Mouse (Mus musculus) embryo, embryonic 11 days (tissue): Measurements from ENCODE around the gene AF067061.
A peak's percentile ranks its signal among the peaks of the same experiment; 100 is the strongest.
"Not testable (repeated sequence)": the region's sequence is repeated elsewhere in the genome, so short reads cannot be mapped to it uniquely, and the experiment has no call there.

Experiments used
- DNase-seq: peaks from one replicate; pipeline ENCODE4 v3.0.0-alpha.2; 2015

The AF067061 gene

GRCm38 (mm10) chr13:120262870-120263269 is at the start of gene AF067061:
Gene AF067061, plus strand, starts transcription at chr13:120263114.
- not testable (repeated sequence) for DNase-seq

- DNase-seq = not testable (repeated sequence)
Measured at GRCm38 (mm10) chr13:120215847-120216246, 47.1 kb upstream of the AF067061 start, which contains the start of gene Gm21762. Gene Gm21762, minus strand, starts transcription at chr13:120215947.

- DNase-seq = not testable (repeated sequence)
Measured at GRCm38 (mm10) chr13:120220922-120221321, 42.0 kb upstream of the AF067061 start.

- not testable (repeated sequence) for DNase-seq
Measured at GRCm38 (mm10) chr13:120223012-120223659, 39.8 kb upstream of the AF067061 start.

GRCm38 (mm10) chr13:120231798-120232197 is 31.1 kb upstream of the AF067061 start:
- DNase-seq = not testable (repeated sequence)

DNA sequence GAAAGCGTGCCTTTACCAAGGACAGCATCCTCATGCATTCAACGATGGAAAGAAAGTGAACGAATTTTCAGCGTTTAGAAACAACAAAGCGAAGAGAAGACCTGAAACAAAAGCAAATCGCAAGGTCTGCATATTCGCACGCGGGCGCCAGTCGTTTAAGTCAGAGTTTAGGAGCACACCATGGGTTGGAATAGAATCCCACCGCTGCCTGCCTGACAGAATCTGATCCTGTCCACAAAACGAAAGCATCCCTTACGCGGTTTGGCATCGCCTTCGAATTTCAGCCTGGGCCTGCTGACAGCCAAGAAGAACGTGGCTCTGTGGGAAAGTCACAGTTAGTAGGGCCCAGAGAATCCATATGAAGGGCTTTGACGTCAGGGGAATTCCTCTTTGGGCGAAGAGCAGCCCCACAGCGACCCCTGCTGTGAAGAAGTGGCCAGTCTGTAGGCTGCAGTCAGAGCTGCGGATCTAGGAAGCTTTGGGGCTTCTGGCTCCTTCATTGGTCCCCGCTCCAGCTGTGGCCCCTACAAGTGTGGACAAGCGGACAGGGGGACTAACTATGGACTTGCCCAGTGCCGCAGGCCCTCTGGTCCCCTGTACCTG is 30.4 kb upstream of the AF067061 start:
- not testable (repeated sequence) for DNase-seq

DNA sequence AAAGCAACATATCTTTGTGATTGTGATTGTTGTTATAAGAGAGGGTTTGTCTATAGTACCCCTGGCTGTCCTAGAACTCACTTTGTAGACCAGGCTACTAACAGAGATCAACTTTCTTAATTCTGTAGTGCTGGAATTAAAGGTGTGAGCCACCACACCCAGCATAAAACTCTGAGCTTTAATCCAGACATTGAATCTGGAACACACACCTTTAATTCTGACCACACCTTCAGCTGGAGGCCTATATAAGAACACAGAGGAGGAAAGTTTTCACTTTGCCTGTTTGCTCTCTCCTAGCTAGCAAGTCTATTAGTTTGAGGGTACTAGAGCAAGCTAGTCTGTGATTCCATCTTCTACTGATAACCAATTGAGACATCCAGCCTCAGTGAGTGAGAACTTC is 24.1 kb upstream of the AF067061 start, which contains the start of gene Gm21731:
Gene Gm21731 (plus strand): TSS at position 301 of the 400 bp plus-strand sequence.
- not testable (repeated sequence) for DNase-seq

- not testable (repeated sequence) for DNase-seq
Measured at GRCm38 (mm10) chr13:120251208-120251924, 11.5 kb upstream of the AF067061 start.

- not testable (repeated sequence) for DNase-seq
Measured at GRCm38 (mm10) chr13:120258817-120259658, 3.9 kb upstream of the AF067061 start.

DNA sequence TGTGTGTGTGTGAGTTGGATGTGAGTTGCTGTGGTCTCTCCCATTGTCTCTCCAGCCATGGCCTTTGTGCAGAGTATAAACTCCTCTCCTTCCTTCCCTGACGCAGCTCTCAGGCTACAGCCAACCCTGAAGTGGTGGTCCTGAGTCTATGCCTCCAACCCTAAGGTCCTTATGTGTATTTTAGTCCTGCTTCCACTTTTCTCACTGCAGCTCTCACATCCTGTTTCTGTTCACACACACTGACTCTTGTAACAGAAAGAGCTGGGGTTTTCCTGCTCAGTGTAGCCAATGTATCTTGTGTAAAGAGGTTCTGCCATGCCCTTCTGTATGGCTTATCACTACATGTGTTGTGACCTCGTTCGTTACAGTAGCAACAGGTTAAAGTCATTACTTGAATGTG is 3.2 kb upstream of the AF067061 start:
- DNase-seq = not testable (repeated sequence)

- not testable (repeated sequence) for DNase-seq
Measured at GRCm38 (mm10) chr13:120277837-120278236, 14.9 kb downstream of the AF067061 start.

DNA sequence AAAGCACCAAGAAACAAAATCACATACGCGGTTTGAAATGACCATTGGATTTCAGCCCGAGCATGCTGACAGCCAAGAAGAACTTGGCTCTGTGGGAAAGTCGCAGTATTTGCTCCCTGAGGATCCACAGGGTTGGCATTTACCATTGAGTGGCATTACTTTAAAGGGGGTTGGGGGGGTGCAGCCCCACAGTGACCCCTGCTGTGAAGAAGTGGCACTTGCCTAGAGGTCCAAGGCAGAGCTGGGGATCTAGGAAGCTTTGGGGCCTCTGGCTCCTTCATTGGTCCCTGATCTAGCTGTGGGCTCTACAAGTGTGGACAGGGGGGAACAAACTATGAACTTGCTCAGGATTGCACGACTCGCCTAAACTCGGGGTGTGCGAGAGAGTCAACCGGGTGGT is 15.9 kb downstream of the AF067061 start:
- DNase-seq = no peak

DNA sequence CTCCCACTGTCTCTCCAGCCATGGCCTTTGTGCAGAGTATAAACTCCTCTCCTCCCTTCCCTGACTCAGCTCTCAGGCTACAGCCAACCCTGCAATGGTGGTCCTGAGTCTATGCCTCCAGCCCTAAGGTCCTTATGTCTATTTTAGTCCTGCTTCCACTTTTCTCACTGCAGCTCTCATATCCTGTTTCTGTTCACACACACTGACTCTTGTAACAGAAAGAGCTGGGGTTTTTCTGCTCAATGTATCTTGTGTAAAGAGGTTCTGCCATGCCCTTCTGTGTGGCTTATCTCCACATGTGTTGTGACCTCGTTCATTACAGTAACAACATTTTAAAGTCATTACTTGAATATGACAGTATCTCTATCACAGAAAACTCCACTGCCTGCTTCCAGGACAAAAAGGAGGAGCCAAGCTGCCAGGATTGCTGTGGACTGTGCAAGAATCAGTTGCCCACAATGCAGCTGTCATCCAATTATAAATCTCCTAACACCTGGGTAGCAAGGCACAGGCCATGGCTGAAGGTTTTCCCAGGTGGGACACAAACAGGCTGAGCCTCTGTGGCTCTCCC is 36.5 kb downstream of the AF067061 start:
- DNase-seq = no peak

GRCm38 (mm10) chr13:120299991-120300442 is 37.1 kb downstream of the AF067061 start, which contains the start of gene BC147527:
Gene BC147527, plus strand, starts transcription at chr13:120300392.
- DNase-seq = no peak

- no peak for DNase-seq
Measured at GRCm38 (mm10) chr13:120300853-120301252, 37.9 kb downstream of the AF067061 start.

DNA sequence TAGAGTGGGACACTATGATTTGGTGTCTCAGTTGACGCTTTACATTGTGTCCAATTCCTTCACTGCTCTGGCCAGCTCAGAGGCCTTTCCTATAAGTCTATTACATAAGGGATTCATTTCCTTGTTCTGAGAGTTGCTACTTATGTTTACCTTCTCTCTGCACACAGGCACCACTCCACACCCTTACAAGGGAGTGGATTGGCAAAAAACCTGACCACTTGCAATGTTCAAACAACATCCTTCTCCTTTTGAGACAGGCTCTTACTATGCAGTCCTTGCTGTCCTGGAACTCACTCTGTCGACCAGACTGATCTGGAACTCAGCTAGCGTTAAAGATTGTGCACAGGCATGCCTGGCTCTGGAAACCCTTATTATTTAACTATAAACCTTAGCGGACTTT is 47.8 kb downstream of the AF067061 start:
- DNase-seq = no peak

DNA sequence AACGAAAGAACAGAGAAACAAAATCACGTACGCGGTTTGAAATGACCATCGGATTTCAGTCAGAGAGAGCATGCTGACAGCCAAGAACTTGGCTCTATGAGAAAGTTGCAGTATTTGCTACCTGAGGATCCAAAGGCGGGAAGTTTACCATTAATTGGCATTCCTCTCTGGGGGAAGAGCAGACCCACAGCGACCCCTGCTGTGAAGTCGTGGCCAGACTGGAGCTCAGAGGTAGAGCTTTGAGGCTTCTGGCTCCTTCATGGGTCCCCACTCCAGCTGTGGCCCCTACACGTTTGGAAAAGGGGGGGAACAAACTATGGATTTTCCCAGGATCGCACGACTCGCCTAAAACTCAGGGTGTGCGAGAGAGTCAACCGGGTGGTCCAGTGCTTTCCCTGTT is 50.7 kb downstream of the AF067061 start:
- peak; percentile 42 for DNase-seq
